Mouse (Mus musculus) E14TG2a.4 (cell line): Measurements from ENCODE around the gene Ccnyl1.

Experiments used
- CTCF ChIP-seq: conservative IDR thresholded peaks from 2 replicates; pipeline ENCODE4 v1.5.1; 2014; ENCODE audit warnings: low read length
- POU5F1 ChIP-seq: IDR thresholded peaks from 2 replicates; pipeline ENCODE4 v1.6.1; 2014; ENCODE audit warnings: low read length, borderline replicate concordance

GRCm38 (mm10) chr1:64676060-64676839, 14.0 kb upstream of the Ccnyl1 start:
- TF ChIP-seq CTCF: no peak
- TF ChIP-seq POU5F1: no peak
